In the genomic region with DNA sequence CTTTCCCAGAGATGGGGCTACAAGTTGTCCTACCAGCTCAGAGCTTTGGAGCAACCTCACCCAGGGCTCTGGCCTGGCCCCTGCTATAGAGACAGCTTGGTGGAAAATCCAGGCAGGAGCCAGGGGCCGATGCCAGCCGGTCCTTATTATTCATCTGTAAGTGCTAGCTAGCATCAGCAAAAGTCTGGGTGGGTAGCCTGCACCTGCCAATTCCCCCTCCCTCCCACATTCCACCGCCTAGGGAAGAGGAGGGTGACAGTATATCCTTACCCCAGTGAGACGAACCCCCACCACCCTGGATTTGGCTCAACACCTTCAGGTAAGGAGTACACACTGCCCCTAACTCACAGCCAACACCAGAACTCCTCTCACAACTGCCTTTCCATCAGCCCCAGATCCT, we compare ENCODE assay signal across 16 mouse cellular contexts. TPM values are rescaled to one million over a fixed set of nuclear protein-coding genes. Genes with fewer than 3 reads are reported as not detected.
DNase-seq lines count a peak whose midpoint lies in the region; ATAC-seq and TF ChIP-seq lines count a peak whose summit lies in the region.
"Had no signal": no experiment of that assay in that cellular context is flagged by ENCODE, and none has a peak within 500 bp of the region (broad histone marks: within the 10 kb centered on the region; RNA-seq: fewer than 3 reads in every experiment).

No protein-coding gene starts in this region.

- H3K27me3 ChIP-seq in cerebellum, adult 2 months (ENCODE audit: control insufficient read depth, insufficient read depth, low read length): no peaks in the 10 kb centered on the region
- H3K27me3 ChIP-seq in heart, embryonic 16.5 days (ENCODE audit: control insufficient read depth, insufficient read depth, low read length): no peaks in the 10 kb centered on the region
- H3K27me3 ChIP-seq: midbrain, embryonic 15.5 days; neural tube, embryonic 13.5 days had no signal

- no peaks in the 10 kb centered on the region for H3K36me3 ChIP-seq in heart, embryonic 16.5 days (ENCODE audit: control insufficient read depth, insufficient read depth)
- H3K36me3 ChIP-seq: midbrain, embryonic 15.5 days; neural tube, embryonic 13.5 days had no signal

- no peak overlapping the region for H3K4me2 ChIP-seq in heart, embryonic 16.5 days (ENCODE audit: low read depth, low read length)
- H3K4me2 ChIP-seq: hindbrain, embryonic 14.5 days; liver, embryonic 11.5 days; midbrain, embryonic 15.5 days; neural tube, embryonic 13.5 days had no signal

- no peaks in the 10 kb centered on the region for H3K9me3 ChIP-seq in heart, embryonic 16.5 days (replicated peaks; ENCODE audit: control insufficient read depth, low read length)
- H3K9me3 ChIP-seq: midbrain, embryonic 15.5 days; neural tube, embryonic 13.5 days had no signal

- WGBS in cerebellum, adult 2 months: 61% methylated on average over 4 of the region's 4 CpGs
- WGBS in heart, embryonic 16.5 days: 76% methylated on average over 4 of the region's 4 CpGs

- peaks cover 51% of the 10 kb centered on the region for H3K4me1 ChIP-seq in cerebellum, adult 2 months (ENCODE audit: control insufficient read depth, insufficient read depth, low read length)
- H3K4me1 ChIP-seq in heart, embryonic 16.5 days (ENCODE audit: control insufficient read depth, insufficient read depth, low read length): peaks cover 28% of the 10 kb centered on the region
- H3K4me1 ChIP-seq: neural tube, embryonic 13.5 days had no signal

- no peak overlapping the region for H3K4me3 ChIP-seq in left cerebral cortex, adult 2 months
- no peak overlapping the region for H3K4me3 ChIP-seq in cerebellum, adult 2 months (replicated peaks; ENCODE audit: insufficient read depth, low read depth, low read length)
- H3K4me3 ChIP-seq in heart, embryonic 16.5 days (ENCODE audit: low read length): no peak overlapping the region
- H3K4me3 ChIP-seq: midbrain, embryonic 15.5 days; neural tube, embryonic 13.5 days had no signal

- intact Hi-C loops in gastrocnemius, postnatal 14 days (cut with DNase I; ENCODE audit: low total_unique reads): loop anchor here (10.0 kb wide), 1 partner anchor 47 kb away; no protein-coding TSS in a partner anchor
- intact Hi-C loops in left cerebral cortex, adult 2 months (cut with DNase I): no loop called here

- TF ChIP-seq POLR2A in cerebellum, adult 2 months (IDR thresholded peaks at IDR 0.05; ENCODE audit: borderline replicate concordance, insufficient read depth, low read length): no peak

- H3K27ac ChIP-seq in left cerebral cortex, adult 2 months: peak overlapping the region; percentile 63
- no peak overlapping the region for H3K27ac ChIP-seq in cerebellum, adult 2 months (ENCODE audit: insufficient read depth, low read length)
- peak overlapping the region; percentile 9; the same call in 1 of the 2 replicates for H3K27ac ChIP-seq in heart, embryonic 16.5 days (ENCODE audit: low read length)
- H3K27ac ChIP-seq: hindbrain, embryonic 14.5 days; midbrain, embryonic 15.5 days; neural tube, embryonic 13.5 days had no signal

- TF ChIP-seq CTCF in left cerebral cortex, adult 2 months (IDR thresholded peaks at IDR 0.05): no peak
- no peak for TF ChIP-seq CTCF in cerebellum, adult 2 months (IDR thresholded peaks at IDR 0.05; ENCODE audit: borderline replicate concordance, insufficient read depth, low read depth, low read length)

- H3K9ac ChIP-seq in heart, embryonic 16.5 days (ENCODE audit: low read length): no peak overlapping the region
- H3K9ac ChIP-seq: hindbrain, embryonic 14.5 days; midbrain, embryonic 15.5 days; neural tube, embryonic 13.5 days had no signal

- DNase-seq in gastrocnemius, adult 18-20 months (ENCODE audit: low spot score): peak; percentile 50
- DNase-seq in gastrocnemius, postnatal 14 days: no peak
- no peak for DNase-seq in left cerebral cortex, adult 2 months (ENCODE audit: extremely low spot score in 1 of 2, low spot score in 2 of 2)
- DNase-seq in left cerebral cortex, adult 8-10 months (ENCODE audit: low spot score in 2 of 2): no peak
- DNase-seq in cerebellum, adult 2 months: peak; percentile 59 to 69
- DNase-seq in adrenal gland, postnatal 14 days: no peak
- DNase-seq: kidney, adult 2 months; thymus, postnatal 14 days had no signal

- no peak for ATAC-seq in heart, embryonic 16.5 days (replicated peaks; ENCODE audit: extremely low read depth, insufficient read depth, low FRiP score)
- ATAC-seq in erythroblast, adult 5-6 weeks (replicated peaks; ENCODE audit: low FRiP score, poor library complexity, severe bottlenecking): no peak
- ATAC-seq: activated CD4-positive, CD25-positive, alpha-beta regulatory T cell, adult 4 months; midbrain, embryonic 15.5 days had no signal

RNA-seq across cellular contexts. Expression of gene Dkk3, which starts 30.9 kb away (rescaled TPM):
- total RNA-seq in gastrocnemius, adult 18-20 months (2021): 10 to 100 TPM in 1 of 2 experiments, 1 to 10 TPM in 1; 6.9 to 27.8 TPM
- total RNA-seq in gastrocnemius, postnatal 14 days (2021): 1 to 10 TPM; 5.1 to 6.8 TPM
- total RNA-seq in left cerebral cortex, adult 2 months (2021): 100 to 1,000 TPM; 164 to 198 TPM
- total RNA-seq in left cerebral cortex, adult 8-10 months (2022): 100 to 1,000 TPM; 210 to 234 (median 215) TPM
- 17.1 and 20.4 TPM in 2 replicates for polyA plus RNA-seq in cerebellum, adult 2 months (2012; rRNA removed)
- 73.8 and 91.0 TPM in 2 replicates for polyA plus RNA-seq in heart, embryonic 16.5 days (2015; fragmentation: Nextera tagmentation; extraction: Ambion mirVana)
- total RNA-seq in adrenal gland, postnatal 14 days (2021): 10.3 and 13.7 TPM in 2 replicates
- not detected in 2 replicates for total RNA-seq in erythroblast, adult 5-6 weeks (2015; ENCODE audit: low replicate concordance)
- total RNA-seq in erythroblast, adult 5-6 weeks (2017; ENCODE audit: low replicate concordance): not detected in 2 replicates
- total RNA-seq: MEL had no signal

Comparison
In these comparisons a context has a peak if more than half of its experiments do, and no peak if none do; other contexts are left out.
1. DNase-seq: peak in gastrocnemius, adult 18-20 months (single experiment) and cerebellum, adult 2 months (2 of 2); none in gastrocnemius, postnatal 14 days (single experiment), left cerebral cortex, adult 2 months (0 of 2), left cerebral cortex, adult 8-10 months (0 of 2) and adrenal gland, postnatal 14 days (single experiment).
2. RNA of gene Dkk3, which starts 30.9 kb away (total RNA-seq): 210 to 234 TPM in left cerebral cortex, adult 8-10 months, 164 to 198 TPM in left cerebral cortex, adult 2 months, 6.9 to 27.8 TPM in gastrocnemius, adult 18-20 months, 10.3 to 13.7 TPM in adrenal gland, postnatal 14 days and 5.1 to 6.8 TPM in gastrocnemius, postnatal 14 days; not detected in erythroblast, adult 5-6 weeks; every median in the first group is over 4 times any median in the second.